Mouse (Mus musculus): ENCODE measurements at regions not wholly inside any gene's neighbourhood (a gene's known extent, or its start where the extent isn't known, plus 50 kb on each side); places are given as distances from the start of the nearest gene placed in this dataset.
A peak's percentile ranks its signal among the peaks of the same experiment; 100 is the strongest.

- 85% methylated on average over 10 of the region's 10 CpGs for WGBS
- Histone ChIP-seq H3K27ac (no peak overlapping the region), H3K4me1 (peaks cover 25% of the 10 kb centered on the region)
Measured at GRCm38 (mm10) chr1:126931093-126931492, 100.5 kb upstream of the Nckap5 start.

GRCm38 (mm10) chr1:126930611-126931010 is 100.0 kb upstream of the Nckap5 start:
- H3K4me2 ChIP-seq (replicated peaks), result no peak overlapping the region
- H3K27ac ChIP-seq, result no peak overlapping the region
- H3K27me3 ChIP-seq, result 0 out of 2 replicates have a peak, but pooled peaks cover 8% of the 10 kb centered on the region
- no peaks in the 10 kb centered on the region for H3K9me3 ChIP-seq
- no peaks in the 10 kb centered on the region for H3K36me3 ChIP-seq
- H3K4me3 ChIP-seq, result no peak overlapping the region
- peaks cover 30% of the 10 kb centered on the region for H3K4me1 ChIP-seq
- no peak for ATAC-seq (ENCODE audit: low FRiP score, low read depth)
- H3K9ac ChIP-seq, result no peak overlapping the region
- WGBS, result 83% methylated on average over 14 of the region's 14 CpGs

More at GRCm38 (mm10) chr1:126931093-126931492, 100.5 kb upstream of the Nckap5 start:
- Histone ChIP-seq H3K4me3 (no peak overlapping the region), H3K9me3 (no peaks in the 10 kb centered on the region), H3K4me2 (replicated peaks) (no peak overlapping the region), H3K36me3 (no peaks in the 10 kb centered on the region), H3K9ac (no peak overlapping the region), H3K27me3 (0 out of 2 replicates have a peak, but pooled peaks cover 8% of the 10 kb centered on the region)
- no peak for ATAC-seq (ENCODE audit: low FRiP score, low read depth)

- H3K9me3 ChIP-seq, result no peaks in the 10 kb centered on the region
- H3K4me1 ChIP-seq, result peaks cover 36% of the 10 kb centered on the region
- H3K36me3 ChIP-seq, result no peaks in the 10 kb centered on the region
- no peak for ATAC-seq (ENCODE audit: low FRiP score, low read depth)
- H3K27ac ChIP-seq, result no peak overlapping the region
- H3K4me2 ChIP-seq (replicated peaks), result no peak overlapping the region
- no peak overlapping the region for H3K9ac ChIP-seq
- no peak overlapping the region for H3K4me3 ChIP-seq
- WGBS, result 72% methylated on average over 4 of the region's 4 CpGs
- 0 out of 2 replicates have a peak, but pooled peaks cover 8% of the 10 kb centered on the region for H3K27me3 ChIP-seq
Measured at GRCm38 (mm10) chr1:126929666-126930065, 99.1 kb upstream of the Nckap5 start.

- WGBS, result 33% methylated on average over 7 of the region's 7 CpGs
- Histone ChIP-seq H3K4me3 (no peak overlapping the region), H3K36me3 (no peaks in the 10 kb centered on the region), H3K4me2 (replicated peaks) (no peak overlapping the region), H3K27ac (no peak overlapping the region), H3K9ac (no peak overlapping the region), H3K4me1 (peaks cover 35% of the 10 kb centered on the region), H3K27me3 (0 out of 2 replicates have a peak, but pooled peaks cover 8% of the 10 kb centered on the region), H3K9me3 (no peaks in the 10 kb centered on the region)
- no peak for ATAC-seq (ENCODE audit: low FRiP score, low read depth)
Measured at GRCm38 (mm10) chr1:126928186-126928585, 97.6 kb upstream of the Nckap5 start.

- Histone ChIP-seq H3K9me3 (no peaks in the 10 kb centered on the region), H3K36me3 (no peaks in the 10 kb centered on the region), H3K9ac (no peak overlapping the region), H3K4me2 (replicated peaks) (no peak overlapping the region), H3K27ac (no peak overlapping the region), H3K4me3 (no peak overlapping the region), H3K27me3 (0 out of 2 replicates have a peak, but pooled peaks cover 2% of the 10 kb centered on the region), H3K4me1 (peaks cover 28% of the 10 kb centered on the region)
- ATAC-seq (ENCODE audit: low FRiP score, low read depth), result peak; percentile 78
- WGBS, result 62% methylated on average over 12 of the region's 12 CpGs
Measured at GRCm38 (mm10) chr1:126925150-126926035, 94.8 kb upstream of the Nckap5 start.

- no peak overlapping the region for H3K27ac ChIP-seq
- H3K9ac ChIP-seq, result no peak overlapping the region
- ATAC-seq (ENCODE audit: low FRiP score, low read depth), result no peak
- H3K4me3 ChIP-seq, result no peak overlapping the region
- 0 out of 2 replicates have a peak, but pooled peaks cover 2% of the 10 kb centered on the region for H3K27me3 ChIP-seq
- no peak overlapping the region for H3K4me2 ChIP-seq (replicated peaks)
- no peaks in the 10 kb centered on the region for H3K9me3 ChIP-seq
- peaks cover 28% of the 10 kb centered on the region for H3K4me1 ChIP-seq
- no peaks in the 10 kb centered on the region for H3K36me3 ChIP-seq
- WGBS, result 81% methylated on average over 4 of the region's 4 CpGs
Measured at GRCm38 (mm10) chr1:126923981-126924380, 93.4 kb upstream of the Nckap5 start.

GRCm38 (mm10) chr1:126922231-126922630 is 91.6 kb upstream of the Nckap5 start:
- 91% methylated on average over 4 of the region's 4 CpGs for WGBS
- peaks cover 33% of the 10 kb centered on the region for H3K4me1 ChIP-seq
- 0 out of 2 replicates have a peak, but pooled peaks cover 2% of the 10 kb centered on the region for H3K27me3 ChIP-seq
- H3K4me2 ChIP-seq (replicated peaks), result no peak overlapping the region
- H3K27ac ChIP-seq, result no peak overlapping the region
- ATAC-seq (ENCODE audit: low FRiP score, low read depth), result no peak
- no peaks in the 10 kb centered on the region for H3K36me3 ChIP-seq
- no peaks in the 10 kb centered on the region for H3K9me3 ChIP-seq
- H3K9ac ChIP-seq, result no peak overlapping the region
- H3K4me3 ChIP-seq, result no peak overlapping the region

- WGBS, result 56% methylated on average over 1 of the region's 1 CpGs
- ATAC-seq (ENCODE audit: low FRiP score, low read depth), result peak; percentile 70
- Histone ChIP-seq H3K4me1 (peaks cover 17% of the 10 kb centered on the region), H3K4me3 (no peak overlapping the region), H3K27ac (no peak overlapping the region), H3K9ac (no peak overlapping the region), H3K36me3 (no peaks in the 10 kb centered on the region), H3K4me2 (replicated peaks) (no peak overlapping the region), H3K9me3 (no peaks in the 10 kb centered on the region), H3K27me3 (no peaks in the 10 kb centered on the region)
Measured at GRCm38 (mm10) chr1:126918876-126919275, 88.3 kb upstream of the Nckap5 start.

- no peak overlapping the region for H3K9ac ChIP-seq
- H3K36me3 ChIP-seq, result no peaks in the 10 kb centered on the region
- no peaks in the 10 kb centered on the region for H3K27me3 ChIP-seq
- no peak overlapping the region for H3K4me3 ChIP-seq
- peaks cover 15% of the 10 kb centered on the region for H3K4me1 ChIP-seq
- no peaks in the 10 kb centered on the region for H3K9me3 ChIP-seq
- WGBS, result 64% methylated on average over 6 of the region's 6 CpGs
- H3K27ac ChIP-seq, result peak overlapping the region; percentile 61; the same call in 1 of the 2 replicates
- H3K4me2 ChIP-seq (replicated peaks), result no peak overlapping the region
- ATAC-seq (ENCODE audit: low FRiP score, low read depth), result peak; percentile 22; the same call in 1 of the 2 replicates
Measured at GRCm38 (mm10) chr1:126917872-126918271, 87.3 kb upstream of the Nckap5 start.

GRCm38 (mm10) chr1:126916369-126916768 is 85.8 kb upstream of the Nckap5 start:
- H3K4me2 ChIP-seq (replicated peaks), result no peak overlapping the region
- H3K36me3 ChIP-seq, result no peaks in the 10 kb centered on the region
- ATAC-seq (ENCODE audit: low FRiP score, low read depth), result no peak
- H3K4me3 ChIP-seq, result no peak overlapping the region
- peaks cover 19% of the 10 kb centered on the region for H3K4me1 ChIP-seq
- H3K9me3 ChIP-seq, result no peaks in the 10 kb centered on the region
- H3K27ac ChIP-seq, result no peak overlapping the region
- WGBS, result 76% methylated on average over 6 of the region's 6 CpGs
- no peaks in the 10 kb centered on the region for H3K27me3 ChIP-seq
- no peak overlapping the region for H3K9ac ChIP-seq

GRCm38 (mm10) chr1:126911277-126912060 is 80.9 kb upstream of the Nckap5 start:
- Histone ChIP-seq H3K9ac (no peak overlapping the region), H3K27me3 (no peaks in the 10 kb centered on the region), H3K4me2 (replicated peaks) (no peak overlapping the region), H3K4me1 (peaks cover 9% of the 10 kb centered on the region), H3K9me3 (no peaks in the 10 kb centered on the region), H3K4me3 (no peak overlapping the region), H3K36me3 (no peaks in the 10 kb centered on the region), H3K27ac (peak overlapping the region; percentile 15; the same call in 1 of the 2 replicates)
- ATAC-seq (ENCODE audit: low FRiP score, low read depth), result no peak; the same call in 1 of the 2 replicates
- 41% methylated on average over 12 of the region's 12 CpGs for WGBS

- H3K9me3 ChIP-seq, result no peaks in the 10 kb centered on the region
- peaks cover 9% of the 10 kb centered on the region for H3K4me1 ChIP-seq
- H3K27ac ChIP-seq, result no peak overlapping the region
- H3K9ac ChIP-seq, result no peak overlapping the region
- H3K36me3 ChIP-seq, result no peaks in the 10 kb centered on the region
- 75% methylated on average over 2 of the region's 2 CpGs for whole genome bisulfite sequencing
- H3K4me3 ChIP-seq, result no peak overlapping the region
- H3K27me3 ChIP-seq, result no peaks in the 10 kb centered on the region
- ATAC-seq (ENCODE audit: low FRiP score, low read depth), result no peak
- no peak overlapping the region for H3K4me2 ChIP-seq (replicated peaks)
Measured at GRCm38 (mm10) chr1:126907417-126907816, 76.8 kb upstream of the Nckap5 start.
